Mouse (Mus musculus) limb, embryonic 14.5 days (tissue): ENCODE measurements around the gene Cd300a. TPM values are rescaled to one million over a fixed set of nuclear protein-coding genes. Genes with fewer than 3 reads are reported as not detected.

ENCODE experiments used
- ATAC-seq: fragments of 200-750 bp; cut with Nextera tagmentation; 2 replicates; pipeline ENCODE4 v1.8.0; 2017; ENCODE audit warnings: low read depth, moderate number of reproducible peaks, moderate TSS enrichment; ENCODE audit not compliant: low FRiP score
- DNase-seq: peaks from one replicate; pipeline ENCODE4 v3.0.0-alpha.2; 2015; ENCODE audit warnings: low spot score
- H3K27ac ChIP-seq: fragments of 300-500 bp; sonication (generic); replicated peaks from 2 replicates; pipeline ENCODE4 v1.5.1; 2014; ENCODE audit warnings: low read depth, mild to moderate bottlenecking, low read length, moderate library complexity, mixed read lengths
- H3K27me3 ChIP-seq: fragments of 300-500 bp; sonication (generic); 2 replicates; pipeline ENCODE4 v1.6.1; 2014; ENCODE audit warnings: low read length, mixed read lengths; ENCODE audit not compliant: control insufficient read depth, insufficient read depth
- H3K36me3 ChIP-seq: fragments of 300-500 bp; sonication (generic); 2 replicates; pipeline ENCODE4 v1.6.1; 2014; ENCODE audit warnings: mild to moderate bottlenecking, low read length, moderate library complexity, mixed read lengths; ENCODE audit not compliant: control insufficient read depth, insufficient read depth
- H3K4me1 ChIP-seq: fragments of 300-500 bp; sonication (generic); 2 replicates; pipeline ENCODE4 v1.6.1; 2014; ENCODE audit warnings: antibody characterized with exemption, low read length, mixed read lengths; ENCODE audit not compliant: control insufficient read depth, insufficient read depth
- H3K4me2 ChIP-seq: fragments of 300-500 bp; sonication (generic); replicated peaks from 2 replicates; pipeline ENCODE4 v1.6.1; 2014; ENCODE audit warnings: low read depth, mild to moderate bottlenecking, low read length, moderate library complexity; ENCODE audit not compliant: severe bottlenecking
- H3K4me3 ChIP-seq: fragments of 300-500 bp; sonication (generic); replicated peaks from 2 replicates; pipeline ENCODE4 v1.5.1; 2014; ENCODE audit warnings: low read length
- H3K9ac ChIP-seq: fragments of 300-500 bp; sonication (generic); 2 replicates; pipeline ENCODE4 v1.6.1; 2014; ENCODE audit warnings: mild to moderate bottlenecking, low read depth, low read length, moderate library complexity; ENCODE audit not compliant: severe bottlenecking
- H3K9me3 ChIP-seq: fragments of 300-500 bp; sonication (generic); 2 replicates; pipeline ENCODE4 v1.6.1; 2016; ENCODE audit warnings: low read length; ENCODE audit not compliant: control insufficient read depth
- POLR2A ChIP-seq: fragments of 200-500 bp; IDR thresholded peaks from 2 replicates; pipeline ENCODE4 v1.8.0; 2012; ENCODE audit warnings: inconsistent platforms, mild to moderate bottlenecking, moderate library complexity, borderline replicate concordance; ENCODE audit not compliant: insufficient read depth, insufficient read length; ENCODE audit errors: extremely low read depth
- WGBS: fragments of 180-500 bp; shearing (Covaris S2); extraction: QIAGEN DNeasy Blood & Tissue Kit; methylation state at CpG from one replicate; pipeline ENCODE4 v1.1.7; 2014; 5-methylcytosine and 5-hydroxymethylcytosine counted together
- polyA plus RNA-seq, 2 experiments: library from polyadenylated mRNA; depleted of rRNA in 1 of 2; stranded (reverse) in 1 of 2; unstranded in 1 of 2; fragments of >200 nt; fragmentation: Nextera tagmentation in 1 of 2; extraction: Ambion mirVana in 1 of 2; gene quantifications; 2 replicates each; pipeline versions ENCODE4 v1.2.1 to v1.2.3; 2012 to 2014

The Cd300a gene
- polyA plus RNA-seq, 2 experiments = 1.5 to 2.2 TPM

- Histone ChIP-seq H3K4me2 (no peak overlapping the region), H3K9me3 (no peaks in the 10 kb centered on the region), H3K9ac (no peak overlapping the region), H3K36me3 (peaks cover 23% of the 10 kb centered on the region), H3K27me3 (no peaks in the 10 kb centered on the region), H3K4me3 (no peak overlapping the region), H3K4me1 (no peaks in the 10 kb centered on the region), H3K27ac (no peak overlapping the region)
- ATAC-seq = no peak
- WGBS = 43% methylated on average over 2 of the region's 2 CpGs
- no peak for TF ChIP-seq POLR2A
- no peak for DNase-seq
Observed at GRCm38 (mm10) chr11:114861057-114861456, 28.8 kb upstream of the Cd300a start.

GRCm38 (mm10) chr11:114862687-114863086, 27.2 kb upstream of the Cd300a start:
- H3K4me3 ChIP-seq = no peak overlapping the region
- H3K36me3 ChIP-seq = peaks cover 37% of the 10 kb centered on the region
- ATAC-seq (no peak), DNase-seq (no peak)
- H3K27me3 ChIP-seq = no peaks in the 10 kb centered on the region
- no peaks in the 10 kb centered on the region for H3K4me1 ChIP-seq
- TF ChIP-seq POLR2A = no peak
- H3K27ac ChIP-seq = no peak overlapping the region
- H3K9me3 ChIP-seq = no peaks in the 10 kb centered on the region
- H3K4me2 ChIP-seq = no peak overlapping the region
- 92% methylated on average over 3 of the region's 3 CpGs for WGBS
- no peak overlapping the region for H3K9ac ChIP-seq

GRCm38 (mm10) chr11:114863918-114864420, 25.9 kb upstream of the Cd300a start:
- ATAC-seq (no peak), DNase-seq (no peak)
- H3K4me3 ChIP-seq = no peak overlapping the region
- H3K9me3 ChIP-seq = no peaks in the 10 kb centered on the region
- no peaks in the 10 kb centered on the region for H3K4me1 ChIP-seq
- H3K36me3 ChIP-seq = peaks cover 50% of the 10 kb centered on the region
- H3K9ac ChIP-seq = no peak overlapping the region
- 94% methylated on average over 21 of the region's 21 CpGs for WGBS
- no peak overlapping the region for H3K4me2 ChIP-seq
- TF ChIP-seq POLR2A = no peak
- no peaks in the 10 kb centered on the region for H3K27me3 ChIP-seq
- no peak overlapping the region for H3K27ac ChIP-seq

GRCm38 (mm10) chr11:114865999-114866398, 23.8 kb upstream of the Cd300a start:
- Histone ChIP-seq H3K27ac (no peak overlapping the region), H3K36me3 (peaks cover 68% of the 10 kb centered on the region), H3K27me3 (no peaks in the 10 kb centered on the region), H3K4me3 (no peak overlapping the region), H3K4me2 (no peak overlapping the region), H3K9ac (no peak overlapping the region), H3K9me3 (no peaks in the 10 kb centered on the region), H3K4me1 (no peaks in the 10 kb centered on the region)
- 76% methylated on average over 5 of the region's 5 CpGs for WGBS
- no peak for ATAC-seq
- no peak for DNase-seq
- no peak for TF ChIP-seq POLR2A

GRCm38 (mm10) chr11:114866486-114867360, 23.1 kb upstream of the Cd300a start:
- H3K4me3 ChIP-seq = no peak overlapping the region
- no peak overlapping the region for H3K4me2 ChIP-seq
- no peak for TF ChIP-seq POLR2A
- no peaks in the 10 kb centered on the region for H3K27me3 ChIP-seq
- ATAC-seq = no peak
- no peaks in the 10 kb centered on the region for H3K4me1 ChIP-seq
- no peaks in the 10 kb centered on the region for H3K9me3 ChIP-seq
- peaks cover 75% of the 10 kb centered on the region for H3K36me3 ChIP-seq
- DNase-seq = no peak
- 42% methylated on average over 10 of the region's 10 CpGs for WGBS
- no peak overlapping the region for H3K27ac ChIP-seq
- H3K9ac ChIP-seq = no peak overlapping the region
